Mouse (Mus musculus) skeletal muscle tissue, adult 2 months (tissue): ENCODE data around the gene Pak4.
A peak's percentile ranks its signal among the peaks of the same experiment; 100 is the strongest.
"Not testable (repeated sequence)": the region's sequence is repeated elsewhere in the genome, so short reads cannot be mapped to it uniquely, and the experiment has no call there.

ENCODE experiments used
- DNase-seq: peaks from one replicate; pipeline ENCODE4 v3.0.0-alpha.2; 2012; ENCODE audit warnings: low read depth, low spot score

Pak4 gene

DNA sequence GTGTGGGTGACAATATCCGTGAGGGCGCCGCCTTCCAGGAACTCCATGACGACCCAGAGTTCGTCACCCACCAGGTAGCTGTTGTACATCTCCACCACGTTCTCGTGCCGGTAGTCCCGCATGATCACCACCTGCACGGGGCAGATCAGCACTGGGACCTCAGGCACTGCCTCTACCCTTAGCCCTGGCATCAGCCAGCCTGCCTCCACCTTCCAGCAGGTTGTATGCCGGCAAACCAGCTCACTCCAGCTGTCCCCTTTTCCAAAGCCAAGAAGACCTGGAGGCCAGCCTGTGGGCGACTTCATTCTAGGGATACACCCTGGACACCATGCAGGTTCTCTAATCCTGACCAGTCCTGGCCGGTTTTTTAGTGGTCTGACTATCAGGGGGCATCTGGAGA is 35.0 kb downstream of the Pak4 start:
- DNase-seq = no peak

DNA sequence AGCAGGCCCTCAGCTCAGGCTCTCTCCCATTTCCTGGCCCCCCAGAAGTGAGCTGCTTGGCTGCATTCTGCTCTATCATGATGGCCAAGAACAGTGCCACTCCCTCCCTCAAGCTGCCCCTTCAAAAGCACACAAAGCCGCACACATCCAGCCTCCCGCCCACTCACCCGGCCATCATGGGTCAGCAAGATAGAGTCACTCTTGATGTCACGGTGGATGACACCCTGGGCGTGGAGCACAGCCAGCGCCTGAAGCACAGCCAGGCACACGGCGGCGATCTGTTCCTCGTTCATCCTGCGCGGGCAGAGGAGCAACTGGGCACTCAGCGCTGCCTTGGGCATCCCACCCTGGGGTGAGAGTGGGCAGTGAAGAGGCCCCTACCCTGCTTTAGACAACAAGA is 35.6 kb downstream of the Pak4 start:
- no peak for DNase-seq

DNA sequence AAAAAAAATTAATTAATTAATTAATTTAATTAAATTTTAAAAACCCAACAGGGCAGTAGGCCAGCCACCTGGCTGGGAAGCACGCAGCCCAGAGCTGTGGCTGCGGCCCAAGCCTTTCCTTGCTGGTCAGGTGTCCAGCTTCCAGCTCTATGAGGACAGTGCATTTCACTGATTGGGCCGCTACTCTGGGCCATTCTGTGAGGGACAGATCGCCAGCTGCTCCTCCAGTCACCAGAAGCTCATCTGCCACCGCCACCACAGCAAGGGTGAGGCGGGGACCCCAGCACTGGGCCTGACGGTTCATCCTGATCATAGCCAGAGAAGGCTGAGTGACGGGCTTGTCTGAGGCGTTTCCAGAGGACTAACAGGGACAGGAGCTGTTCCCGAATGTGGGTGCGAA is 36.0 kb downstream of the Pak4 start:
- DNase-seq = no peak

- DNase-seq = no peak
Observed at GRCm38 (mm10) chr7:28560856-28561255, 37.1 kb downstream of the Pak4 start.

DNA sequence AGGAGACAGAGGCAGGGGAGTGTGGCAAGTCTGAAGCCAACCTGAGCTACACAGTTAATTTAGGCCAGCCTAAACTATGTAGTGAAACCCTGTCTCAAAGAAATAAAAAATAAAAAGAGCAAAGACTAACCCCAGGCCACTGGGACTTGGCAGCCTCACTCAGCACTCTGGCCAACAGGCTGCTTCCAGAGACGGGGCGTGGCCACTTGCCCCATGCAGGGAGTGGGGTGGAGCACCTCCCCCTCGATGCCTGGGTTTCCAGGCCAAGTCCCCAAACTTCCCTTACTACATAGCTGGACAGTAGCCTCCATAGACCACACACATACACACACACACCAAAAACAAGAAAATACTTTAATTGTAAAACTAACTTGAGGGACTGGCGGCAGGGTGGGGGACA is 39.5 kb downstream of the Pak4 start:
- DNase-seq = peak; percentile 59

- DNase-seq = no peak
Observed at GRCm38 (mm10) chr7:28557708-28558107, 40.3 kb downstream of the Pak4 start.

GRCm38 (mm10) chr7:28557069-28557468 is 40.9 kb downstream of the Pak4 start:
- DNase-seq = no peak

- no peak for DNase-seq
Observed at GRCm38 (mm10) chr7:28555939-28556535, 41.9 kb downstream of the Pak4 start.

GRCm38 (mm10) chr7:28553076-28553475 is 44.9 kb downstream of the Pak4 start:
- DNase-seq = no peak

GRCm38 (mm10) chr7:28547628-28548027 is 50.4 kb downstream of the Pak4 start:
- no peak for DNase-seq

DNA sequence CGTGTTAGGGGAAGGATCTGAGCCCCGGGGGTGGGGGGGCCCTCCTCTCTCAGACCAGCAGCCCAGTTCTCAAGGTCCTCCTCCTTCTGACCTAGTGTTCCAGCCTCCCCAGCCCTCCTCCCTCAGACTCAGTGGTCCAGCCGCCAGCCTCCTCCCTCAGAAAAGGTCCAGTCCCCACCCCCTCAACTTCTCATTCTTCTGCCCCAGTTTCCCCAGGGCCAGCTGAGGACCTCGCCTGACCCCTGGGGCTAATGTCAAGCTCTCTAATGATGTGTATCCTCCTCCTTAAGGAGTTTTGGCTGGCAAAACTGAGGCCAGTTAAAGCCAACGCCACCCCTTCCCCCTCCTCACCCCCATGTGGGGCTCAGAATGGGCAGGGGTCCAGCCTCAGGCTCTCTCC is 50.8 kb downstream of the Pak4 start, which contains the start of gene Nccrp1:
Gene Nccrp1 (minus strand): TSS at position 101 of the 400 bp plus-strand sequence.
- DNase-seq = no peak

DNA sequence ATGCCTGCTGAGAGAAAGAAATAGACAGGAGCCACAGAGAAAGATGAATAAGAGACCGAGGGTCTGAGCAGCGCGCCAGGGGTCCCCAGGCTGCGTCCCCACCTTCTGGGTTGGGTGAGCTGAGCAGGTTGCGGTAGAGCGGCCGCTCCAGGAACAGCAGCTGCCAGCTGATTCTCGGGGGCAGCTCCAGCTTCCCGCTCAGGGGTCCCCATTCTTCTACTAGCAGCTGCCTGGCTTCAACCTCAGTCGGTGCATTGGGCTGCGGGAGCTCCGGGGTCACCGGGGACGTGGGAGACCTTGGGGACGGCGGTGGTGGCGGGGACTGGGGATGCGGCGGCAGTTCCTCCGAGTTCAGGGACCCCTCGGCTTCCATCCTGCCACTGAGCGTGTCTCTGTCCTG is 51.3 kb downstream of the Pak4 start:
- no peak for DNase-seq

DNA sequence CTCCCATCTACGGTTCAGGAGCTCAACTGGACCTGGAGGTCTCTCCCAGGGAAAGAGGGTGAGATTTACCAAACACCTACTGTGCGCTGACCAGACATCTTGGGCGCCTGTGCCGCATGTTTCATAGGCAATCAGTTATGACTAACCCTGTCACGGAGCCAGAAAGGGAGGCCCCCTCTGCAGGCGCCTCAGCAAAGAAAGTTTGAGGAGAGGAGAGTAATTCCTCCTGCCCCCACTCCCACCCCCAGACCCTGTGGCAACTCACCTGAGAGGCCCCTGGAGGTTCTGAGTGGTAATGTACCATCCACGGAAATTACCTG is 52.1 kb downstream of the Pak4 start:
- DNase-seq = no peak

- DNase-seq = no peak
Observed at GRCm38 (mm10) chr7:28545048-28545890, 52.7 kb downstream of the Pak4 start.

DNA sequence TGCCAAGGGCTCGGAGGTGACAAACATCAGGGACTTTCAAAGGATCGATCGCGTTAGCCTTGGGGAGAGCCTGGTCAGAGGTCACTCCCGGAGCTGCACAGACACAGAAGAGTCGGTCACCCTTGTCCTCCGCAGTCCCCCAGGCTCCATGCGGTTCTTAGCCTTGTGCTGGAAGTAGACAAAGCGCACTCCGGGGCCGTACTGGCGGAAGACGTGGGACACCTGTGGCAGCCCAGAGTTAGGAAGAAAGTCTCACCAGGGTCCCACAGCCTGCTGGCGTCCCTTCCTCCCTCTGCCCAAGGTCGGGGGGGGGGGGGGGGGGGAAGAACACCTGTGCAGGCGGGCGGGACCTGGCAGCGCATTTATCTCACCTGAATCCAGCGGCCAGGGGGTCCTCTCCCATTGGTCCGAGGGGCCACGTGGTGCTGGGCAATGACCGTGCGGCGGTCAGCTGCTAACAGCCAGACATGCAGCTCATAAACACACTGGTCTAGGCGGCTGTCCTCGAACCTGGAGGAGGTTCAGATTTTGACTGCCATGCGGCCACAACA is 53.9 kb downstream of the Pak4 start:
- no peak for DNase-seq

- no peak for DNase-seq
Observed at GRCm38 (mm10) chr7:28540526-28540925, 57.5 kb downstream of the Pak4 start, which contains the start of gene Sycn. Gene Sycn (plus strand): TSS chr7:28540885.

GRCm38 (mm10) chr7:28538886-28539285 is 59.1 kb downstream of the Pak4 start:
- not testable (repeated sequence) for DNase-seq

GRCm38 (mm10) chr7:28532005-28532404 is 66.0 kb downstream of the Pak4 start:
- no peak for DNase-seq

DNA sequence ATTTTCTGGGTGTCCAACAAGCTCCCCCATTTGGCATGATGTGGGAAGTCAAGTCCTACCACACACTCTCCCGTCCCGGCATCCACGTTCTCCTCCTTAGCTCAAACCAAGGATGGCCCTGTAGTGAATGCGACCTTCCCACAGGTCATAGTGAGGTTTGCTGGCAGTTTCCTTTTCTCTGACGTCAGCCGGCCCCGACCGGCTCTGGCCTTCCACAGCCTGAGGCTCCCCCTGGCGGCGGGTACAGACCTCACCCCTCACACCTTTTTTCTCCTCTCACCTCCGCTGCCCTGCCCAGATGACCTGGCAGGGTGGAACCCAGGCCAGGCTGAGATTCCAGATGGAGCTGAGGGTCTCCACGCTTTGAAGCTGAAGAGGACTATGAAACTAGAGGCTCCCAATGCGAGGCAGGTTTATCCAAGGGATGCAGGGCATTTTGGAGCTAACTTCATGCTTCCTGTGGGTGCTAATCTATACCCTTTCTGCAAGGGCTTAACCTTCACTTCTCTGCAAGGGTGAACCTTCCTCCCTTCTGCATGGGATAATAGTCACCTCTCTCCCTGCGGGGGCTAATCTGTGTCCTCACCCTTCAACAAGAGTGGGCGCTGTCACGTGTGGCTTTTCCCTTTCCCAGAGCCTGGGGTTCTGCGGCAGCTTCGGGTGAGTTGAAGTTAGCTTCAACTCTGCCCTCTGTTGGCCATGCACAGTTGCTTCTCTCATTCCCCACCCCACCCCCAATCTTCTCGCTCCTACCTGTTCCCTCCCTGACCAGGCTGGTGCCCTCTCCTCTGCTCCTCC is 69.9 kb downstream of the Pak4 start:
- DNase-seq = peak; percentile 45

GRCm38 (mm10) chr7:28522536-28522935 is 75.4 kb downstream of the Pak4 start, which contains the start of gene Ifnl3:
Gene Ifnl3 (plus strand): TSS chr7:28522836.
- DNase-seq = not testable (repeated sequence)

DNA sequence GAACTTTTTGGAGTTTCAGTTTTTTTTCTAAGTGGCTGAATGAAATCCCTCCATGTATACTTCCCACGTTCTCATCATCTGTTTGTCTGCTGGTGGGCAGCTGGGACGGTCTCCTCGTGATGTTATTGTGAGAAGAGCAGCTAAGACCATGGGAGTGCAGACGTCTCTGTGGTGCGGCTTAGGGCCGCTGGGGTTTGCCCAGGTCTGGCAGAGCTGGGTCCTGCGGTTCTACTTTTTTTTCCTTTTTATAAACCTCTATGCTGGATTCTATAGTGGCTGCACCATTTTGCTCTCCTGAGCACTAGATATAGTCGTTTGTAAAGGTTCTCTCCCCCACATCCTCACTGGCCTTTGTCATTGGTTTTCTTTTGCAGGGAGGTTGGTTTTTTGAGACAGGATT is 86.5 kb downstream of the Pak4 start:
- no peak for DNase-seq

GRCm38 (mm10) chr7:28510405-28510974 is 87.5 kb downstream of the Pak4 start, which contains the start of gene Ifnl2:
Gene Ifnl2 (minus strand): TSS chr7:28510455.
- not testable (repeated sequence) for DNase-seq
